Mouse (Mus musculus) spleen, adult 2 months (tissue): Measurements from ENCODE around the gene Hoxd13. TPM values are rescaled to one million over a fixed set of nuclear protein-coding genes. Genes with fewer than 3 reads are reported as not detected.

Experiments used
- DNase-seq, 2 experiments: peaks; one replicate each; pipeline versions ENCODE4 v3.0.0 to v3.0.0-alpha.2; 2012 to 2021; ENCODE audit warnings: low spot score in 2 of 2, low read depth in 1 of 2
- H3K27ac ChIP-seq: fragments of 200-500 bp; 2 replicates; pipeline ENCODE4 v1.5.1; 2012; ENCODE audit warnings: low read length, inconsistent platforms; ENCODE audit not compliant: insufficient read depth
- H3K27me3 ChIP-seq: fragments of 200-500 bp; 2 replicates; pipeline ENCODE4 v1.6.1; 2012; ENCODE audit warnings: mild to moderate bottlenecking, moderate library complexity, low read length, inconsistent platforms; ENCODE audit not compliant: control insufficient read depth, insufficient read depth
- H3K36me3 ChIP-seq: fragments of 200-500 bp; 2 replicates; pipeline ENCODE4 v1.6.1; 2012; ENCODE audit warnings: mild to moderate bottlenecking, low read length, inconsistent platforms; ENCODE audit not compliant: control insufficient read depth, insufficient read depth
- H3K4me1 ChIP-seq: fragments of 200-500 bp; 2 replicates; pipeline ENCODE4 v1.6.1; 2011; ENCODE audit warnings: inconsistent platforms; ENCODE audit not compliant: control insufficient read depth, insufficient read depth, insufficient read length
- H3K4me3 ChIP-seq: fragments of 200-500 bp; 2 replicates; pipeline ENCODE4 v1.5.1; 2011; ENCODE audit warnings: mild to moderate bottlenecking, inconsistent platforms; ENCODE audit not compliant: insufficient read depth, insufficient read length; ENCODE audit errors: extremely low read depth
- CTCF ChIP-seq: fragments of 200-500 bp; IDR thresholded peaks from 2 replicates; pipeline ENCODE4 v1.5.1; 2011; ENCODE audit warnings: mild to moderate bottlenecking, inconsistent platforms; ENCODE audit not compliant: insufficient read depth, insufficient read length, insufficient replicate concordance; ENCODE audit errors: extremely low read depth
- POLR2A ChIP-seq: fragments of 200-500 bp; IDR thresholded peaks from 2 replicates; pipeline ENCODE4 v1.6.1; 2011; ENCODE audit warnings: low read depth, low read length, inconsistent platforms
- WGBS: fragments of 180-500 bp; shearing (Covaris S2); methylation state at CpG from one replicate; pipeline ENCODE4 v1.1.7; 2018; 5-methylcytosine and 5-hydroxymethylcytosine counted together
- polyA plus RNA-seq: library from polyadenylated mRNA; depleted of rRNA; stranded (reverse); fragments of >200 nt; gene quantifications from 2 replicates; pipeline ENCODE4 v1.2.3, GENCODE M21; 2012

Hoxd13 gene
- polyA plus RNA-seq, 1 experiment, result not detected

DNA sequence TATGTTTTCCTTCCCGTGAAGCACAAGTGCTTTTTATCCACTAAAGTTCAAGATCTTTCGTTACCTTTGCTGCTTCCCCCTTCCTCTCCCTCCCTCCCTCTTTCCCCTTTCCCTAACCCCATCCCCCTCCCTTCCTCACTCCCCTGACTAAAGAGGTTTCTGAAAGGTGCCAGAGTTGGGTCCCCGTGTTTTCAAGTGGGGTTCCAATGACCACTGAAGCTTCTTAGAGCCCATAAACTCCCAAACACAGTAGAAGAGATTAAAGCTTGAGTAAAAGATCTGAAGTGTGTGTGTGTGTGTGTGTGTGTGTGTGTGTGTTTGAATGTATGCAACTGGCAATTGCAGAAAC is 1.1 kb downstream of the Hoxd13 start:
- no peak for DNase-seq
- Histone ChIP-seq H3K27me3 (peaks cover 35% of the 10 kb centered on the region), H3K36me3 (no peaks in the 10 kb centered on the region), H3K4me3 (no peak overlapping the region), H3K4me1 (peaks cover 2% of the 10 kb centered on the region), H3K27ac (no peak overlapping the region)
- no peak for TF ChIP-seq CTCF
- 11% methylated on average over 3 of the region's 3 CpGs for WGBS

DNA sequence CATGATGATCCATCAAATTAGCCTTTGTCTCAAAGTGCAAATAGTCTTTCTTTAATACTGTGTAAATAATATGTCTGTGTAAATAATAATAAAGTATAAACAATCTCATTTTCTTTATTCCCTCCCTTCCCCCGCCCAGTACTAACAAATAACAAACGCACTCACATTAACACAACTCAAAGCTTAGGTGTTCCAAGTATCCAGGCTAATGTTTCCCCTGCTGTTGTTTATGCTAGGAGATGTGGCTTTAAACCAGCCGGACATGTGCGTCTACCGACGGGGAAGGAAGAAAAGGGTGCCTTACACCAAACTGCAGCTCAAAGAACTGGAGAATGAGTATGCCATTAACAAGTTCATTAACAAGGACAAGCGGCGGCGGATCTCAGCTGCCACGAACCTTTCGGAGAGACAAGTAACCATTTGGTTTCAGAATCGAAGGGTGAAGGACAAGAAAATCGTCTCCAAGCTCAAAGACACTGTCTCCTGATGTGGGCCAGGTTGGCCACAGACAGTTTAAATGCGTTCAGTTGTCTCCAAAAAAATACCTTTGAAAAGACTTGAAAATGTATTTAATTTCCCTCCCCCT is 1.6 kb downstream of the Hoxd13 start:
- peaks cover 2% of the 10 kb centered on the region for H3K4me1 ChIP-seq
- H3K36me3 ChIP-seq, result no peaks in the 10 kb centered on the region
- no peak for TF ChIP-seq POLR2A
- no peak for TF ChIP-seq CTCF
- no peak overlapping the region for H3K27ac ChIP-seq
- WGBS, result 6% methylated on average over 14 of the region's 14 CpGs
- H3K4me3 ChIP-seq, result no peak overlapping the region
- DNase-seq, result no peak
- peaks cover 37% of the 10 kb centered on the region for H3K27me3 ChIP-seq

DNA sequence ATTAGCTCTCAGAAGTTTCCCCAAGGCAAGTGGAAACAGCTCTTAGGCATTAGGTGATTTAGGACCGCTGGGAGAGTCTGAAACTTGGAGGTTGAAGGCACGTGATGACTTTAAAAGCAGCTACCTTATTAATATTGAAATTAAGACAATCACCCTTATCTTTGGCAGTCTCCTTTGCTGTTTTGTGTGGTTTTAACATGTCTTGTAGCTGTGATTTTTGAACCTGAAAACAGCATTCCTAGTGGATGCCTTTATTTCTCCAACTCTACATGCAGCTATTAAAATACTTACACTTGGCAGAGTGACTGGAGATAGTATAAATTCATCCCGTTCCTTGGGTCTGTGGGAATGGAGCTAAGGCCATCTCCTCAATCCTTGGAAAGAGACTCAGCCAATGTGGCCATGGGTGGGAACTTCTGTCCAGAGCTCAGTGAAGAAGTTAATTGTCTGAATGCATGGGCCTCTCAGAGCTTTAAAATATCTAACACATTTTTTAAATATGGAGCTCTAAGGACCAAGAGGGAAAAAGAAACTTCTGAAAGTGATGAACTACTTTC is 2.6 kb downstream of the Hoxd13 start:
- no peak overlapping the region for H3K4me3 ChIP-seq
- DNase-seq, result no peak
- no peak overlapping the region for H3K27ac ChIP-seq
- H3K36me3 ChIP-seq, result no peaks in the 10 kb centered on the region
- TF ChIP-seq CTCF (no peak), POLR2A (no peak)
- peaks cover 2% of the 10 kb centered on the region for H3K4me1 ChIP-seq
- H3K27me3 ChIP-seq, result peaks cover 43% of the 10 kb centered on the region
- WGBS, result 20% methylated on average over 3 of the region's 3 CpGs

DNA sequence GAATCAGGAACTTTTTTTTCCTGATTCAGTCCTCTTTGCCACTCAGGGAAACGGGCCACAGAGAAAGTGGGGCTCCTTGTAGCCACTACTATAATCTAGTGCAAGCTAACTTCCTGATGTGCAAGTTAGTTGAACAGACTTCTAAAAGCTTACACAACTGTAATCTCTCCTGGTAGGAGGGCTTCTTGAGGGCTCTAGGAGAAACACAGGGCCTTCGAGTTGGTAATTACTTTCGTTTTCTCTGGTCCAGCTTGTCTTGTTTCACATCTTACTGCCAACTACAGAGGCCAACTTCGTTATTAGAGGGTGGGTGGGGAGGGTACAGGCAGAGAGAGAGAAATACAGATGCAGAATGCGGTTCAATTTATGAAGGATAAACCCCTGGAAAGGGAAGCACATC is 3.7 kb downstream of the Hoxd13 start:
- TF ChIP-seq POLR2A (no peak), CTCF (no peak)
- H3K27ac ChIP-seq, result no peak overlapping the region
- H3K27me3 ChIP-seq, result peaks cover 40% of the 10 kb centered on the region
- H3K4me3 ChIP-seq, result no peak overlapping the region
- H3K4me1 ChIP-seq, result peaks cover 2% of the 10 kb centered on the region
- no peaks in the 10 kb centered on the region for H3K36me3 ChIP-seq
- no peak for DNase-seq
- 23% methylated on average over 5 of the region's 5 CpGs for WGBS

DNA sequence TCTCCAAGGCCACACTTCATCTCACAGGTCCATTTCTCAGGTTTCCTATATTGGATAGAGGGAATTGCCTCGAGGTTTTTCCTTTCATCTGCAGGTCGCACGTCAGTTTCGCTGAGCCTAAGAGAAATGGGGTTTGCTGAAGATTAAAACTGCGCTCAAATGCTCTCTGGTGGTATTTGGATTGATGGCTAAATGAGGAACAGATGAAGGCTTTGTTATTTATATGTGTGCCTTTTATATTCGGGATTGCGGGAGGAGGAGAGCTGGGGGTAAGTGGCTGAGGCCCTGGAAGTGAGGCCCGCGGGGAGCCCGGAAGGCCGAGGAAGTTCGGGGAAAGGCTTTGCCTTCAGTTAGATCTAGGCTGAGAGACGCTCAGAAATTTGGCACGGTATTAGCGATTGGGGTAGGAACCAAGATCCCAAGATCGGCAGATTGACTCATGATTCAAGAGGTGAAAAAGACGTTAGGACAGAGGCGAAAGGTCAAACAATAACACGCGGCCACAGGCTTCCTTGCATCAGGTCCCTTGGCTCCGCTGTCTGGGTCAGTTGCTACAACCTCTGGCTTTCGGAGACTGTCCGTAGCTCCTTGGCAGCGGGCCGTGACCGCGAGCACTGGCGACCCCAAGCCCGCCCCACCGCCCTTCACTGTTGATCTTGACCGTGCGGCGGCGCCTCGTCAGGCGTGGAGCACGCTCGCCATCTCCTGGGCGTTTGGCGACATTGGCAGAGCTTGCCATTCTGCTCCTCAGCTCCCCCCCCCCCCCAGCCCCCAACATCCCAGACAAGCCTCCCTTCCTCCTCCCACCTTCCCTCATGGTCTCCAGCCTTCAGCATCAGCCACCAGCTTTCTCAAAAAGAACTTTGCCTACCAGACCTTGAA is 4.6 kb downstream of the Hoxd13 start:
- peak; percentile 72 for TF ChIP-seq CTCF
- TF ChIP-seq POLR2A, result no peak
- peaks cover 2% of the 10 kb centered on the region for H3K4me1 ChIP-seq
- no peaks in the 10 kb centered on the region for H3K36me3 ChIP-seq
- H3K4me3 ChIP-seq, result peak overlapping the region; percentile 31; the same call in 1 of the 2 replicates
- H3K27me3 ChIP-seq, result peaks cover 38% of the 10 kb centered on the region
- WGBS, result 5% methylated on average over 40 of the region's 40 CpGs
- DNase-seq, result peak in 1 of 2 experiments; percentile 36
- H3K27ac ChIP-seq, result no peak overlapping the region

DNA sequence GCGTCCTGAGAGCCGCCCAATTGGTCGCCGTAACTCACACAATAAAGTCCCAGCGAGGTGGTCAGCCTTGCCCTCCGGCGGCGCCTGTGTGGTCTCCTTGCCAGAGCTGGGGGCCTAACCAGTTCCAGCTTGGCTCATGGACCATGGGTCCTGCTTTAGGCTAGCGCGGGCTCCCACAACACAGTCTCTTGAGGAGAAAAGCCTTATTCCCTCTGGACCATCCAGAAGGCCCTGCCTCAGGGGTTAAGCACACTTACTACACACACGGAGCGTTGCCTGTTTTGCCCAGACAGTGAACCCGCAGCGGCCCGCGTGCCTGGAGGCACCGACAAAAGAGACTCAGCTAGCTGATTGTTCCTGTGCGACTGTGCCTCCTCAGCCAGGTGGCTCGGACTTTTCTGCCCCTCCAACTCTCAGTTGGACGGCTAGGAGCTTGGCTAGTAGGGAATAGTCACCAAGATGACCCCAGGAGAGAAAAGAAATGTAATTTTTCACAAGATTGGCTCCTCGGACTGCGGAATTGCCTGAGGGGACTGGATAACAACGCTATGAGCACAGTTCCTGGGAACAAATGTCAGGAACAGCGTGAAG is 5.8 kb downstream of the Hoxd13 start:
- no peak for DNase-seq
- 8% methylated on average over 24 of the region's 24 CpGs for WGBS
- no peak for TF ChIP-seq POLR2A
- no peak for TF ChIP-seq CTCF
- Histone ChIP-seq H3K27me3 (peaks cover 31% of the 10 kb centered on the region), H3K4me1 (peaks cover 2% of the 10 kb centered on the region; the same call in 1 of the 2 replicates), H3K27ac (no peak overlapping the region), H3K36me3 (no peaks in the 10 kb centered on the region), H3K4me3 (no peak overlapping the region)

DNA sequence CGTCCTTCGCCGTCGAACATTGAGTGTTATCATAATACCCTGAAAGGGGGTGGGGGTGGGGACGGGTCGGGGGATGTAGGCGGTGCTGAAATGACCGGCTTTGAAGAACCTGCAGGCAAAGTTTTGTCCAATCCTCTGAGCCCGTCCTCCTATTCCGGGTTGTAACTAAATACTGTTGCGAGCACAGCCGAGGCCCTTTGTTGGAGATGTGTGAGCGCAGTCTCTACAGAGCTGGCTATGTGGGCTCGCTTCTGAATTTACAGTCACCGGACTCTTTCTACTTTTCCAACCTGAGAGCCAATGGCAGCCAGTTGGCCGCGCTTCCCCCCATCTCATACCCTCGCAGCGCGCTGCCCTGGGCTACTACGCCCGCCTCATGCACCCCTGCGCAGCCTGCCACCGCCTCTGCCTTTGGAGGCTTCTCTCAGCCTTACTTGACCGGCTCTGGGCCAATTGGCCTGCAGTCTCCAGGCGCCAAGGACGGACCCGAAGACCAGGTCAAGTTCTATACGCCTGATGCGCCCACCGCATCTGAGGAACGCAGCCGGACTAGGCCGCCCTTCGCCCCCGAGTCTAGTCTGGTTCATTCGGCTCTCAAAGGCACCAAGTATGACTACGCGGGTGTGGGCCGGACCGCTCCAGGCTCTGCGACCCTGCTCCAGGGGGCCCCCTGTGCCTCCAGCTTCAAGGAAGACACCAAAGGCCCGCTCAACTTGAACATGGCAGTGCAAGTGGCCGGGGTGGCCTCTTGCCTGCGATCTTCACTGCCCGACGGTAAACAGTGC is 7.0 kb downstream of the Hoxd13 start, which contains the start of gene Hoxd12:
Gene Hoxd12, plus strand, starts transcription at position 133 of the 785 bp plus-strand sequence.
- DNase-seq, result no peak
- Histone ChIP-seq H3K27me3 (peaks cover 36% of the 10 kb centered on the region), H3K27ac (no peak within 1 kb of the TSS), H3K4me3 (no peak within 1 kb of the TSS), H3K4me1 (peaks cover 2% of the 10 kb centered on the region; the same call in 1 of the 2 replicates), H3K36me3 (no peaks in the 10 kb centered on the region)
- WGBS, result 10% methylated on average over 47 of the region's 47 CpGs
- no peak for TF ChIP-seq POLR2A
- no peak for TF ChIP-seq CTCF
